Mouse (Mus musculus) layer of hippocampus, adult 11-12 months (tissue): ENCODE measurements at regions not wholly inside any gene's neighbourhood (a gene's known extent, or its start where the extent isn't known, plus 50 kb on each side); places are given as distances from the start of the nearest gene placed in this dataset.

Experiments used
- DNase-seq: peaks from one replicate; pipeline ENCODE4 v3.0.0; 2022; ENCODE audit warnings: low spot score

DNA sequence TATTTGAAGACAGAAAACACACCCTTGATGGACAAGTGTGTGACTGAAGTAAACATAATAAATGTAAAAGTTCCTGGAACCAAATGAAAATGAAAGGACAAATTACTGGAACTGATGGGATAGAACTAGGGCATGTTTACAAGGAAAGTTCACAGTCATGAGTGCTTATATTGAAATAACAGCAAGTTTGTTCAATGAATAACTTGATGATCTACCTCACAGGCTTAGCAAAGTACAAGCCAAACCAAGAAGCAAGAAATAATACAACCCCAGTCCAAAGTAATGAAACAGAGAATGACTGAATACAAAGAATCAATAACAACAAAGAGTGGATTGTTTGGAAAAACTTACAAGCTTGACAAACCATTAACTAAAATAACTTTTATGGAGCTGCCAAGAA lies 56.2 kb downstream of the Gm379 start:
- DNase-seq = no peak

DNA sequence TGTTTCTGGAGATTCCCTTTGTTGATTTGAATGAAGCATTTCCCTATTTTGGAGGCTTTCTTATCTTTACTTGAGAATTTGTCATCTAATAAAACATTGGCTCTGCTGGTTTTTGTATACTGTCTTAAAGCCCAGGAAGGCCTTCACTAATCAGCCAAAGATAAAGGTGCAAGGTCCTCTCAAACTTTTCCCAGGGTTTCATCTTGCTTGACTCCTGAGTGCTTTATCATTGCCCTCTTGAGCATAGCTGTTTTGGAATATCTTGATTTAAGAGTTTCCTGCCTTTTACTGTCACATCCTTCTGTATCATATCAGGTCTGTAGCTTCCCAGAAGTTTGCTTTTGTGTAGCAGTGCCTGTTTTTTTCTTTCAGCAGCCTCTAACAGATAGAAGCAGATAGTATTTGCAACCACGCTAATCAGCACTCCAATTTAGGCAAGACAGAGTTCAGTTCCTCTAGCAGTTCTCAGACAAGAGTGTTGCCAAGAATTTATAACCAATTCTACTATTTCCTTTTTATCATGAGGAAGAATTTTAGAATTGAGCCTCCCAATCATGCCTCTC lies 64.7 kb downstream of the Gm379 start:
- no peak for DNase-seq

DNA sequence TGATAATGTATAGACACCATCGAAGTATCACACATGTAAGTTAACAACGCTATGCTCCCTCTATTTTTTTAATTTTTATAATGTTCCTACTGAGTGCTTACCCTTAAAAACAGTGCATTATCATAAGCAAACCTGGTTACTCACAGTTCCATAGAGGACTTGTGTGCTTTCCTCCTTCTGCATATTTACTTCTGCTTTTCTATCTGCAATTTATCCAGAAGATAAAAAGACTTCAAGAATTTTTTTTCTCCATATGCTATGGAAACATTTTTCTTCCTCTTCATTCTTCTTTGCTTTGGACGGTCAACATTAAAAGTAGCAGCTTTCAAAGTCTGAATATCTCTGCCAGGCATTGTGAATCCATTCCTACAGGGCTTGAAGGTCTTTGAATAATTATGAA lies 102.7 kb downstream of the Gm379 start:
- no peak for DNase-seq

DNA sequence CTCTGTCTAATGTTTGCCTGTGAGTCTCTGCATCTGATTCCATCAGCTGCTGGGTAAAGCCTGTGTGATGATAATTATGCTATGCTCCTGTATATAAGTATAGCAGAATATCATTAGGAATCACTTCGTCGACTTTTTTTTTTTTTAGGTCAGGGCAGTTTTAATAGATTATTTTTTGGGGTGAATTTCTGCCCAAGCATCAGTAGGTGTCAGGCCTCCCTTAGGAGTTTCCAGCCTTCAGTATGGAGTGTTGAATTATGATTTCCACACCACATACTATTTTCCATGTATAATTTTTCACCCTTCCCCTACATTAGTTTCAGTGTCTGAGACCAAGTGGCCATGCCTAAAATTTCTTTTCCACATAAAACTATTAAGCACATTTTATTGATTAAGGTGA lies 121.5 kb downstream of the Gm379 start:
- DNase-seq = no peak

DNA sequence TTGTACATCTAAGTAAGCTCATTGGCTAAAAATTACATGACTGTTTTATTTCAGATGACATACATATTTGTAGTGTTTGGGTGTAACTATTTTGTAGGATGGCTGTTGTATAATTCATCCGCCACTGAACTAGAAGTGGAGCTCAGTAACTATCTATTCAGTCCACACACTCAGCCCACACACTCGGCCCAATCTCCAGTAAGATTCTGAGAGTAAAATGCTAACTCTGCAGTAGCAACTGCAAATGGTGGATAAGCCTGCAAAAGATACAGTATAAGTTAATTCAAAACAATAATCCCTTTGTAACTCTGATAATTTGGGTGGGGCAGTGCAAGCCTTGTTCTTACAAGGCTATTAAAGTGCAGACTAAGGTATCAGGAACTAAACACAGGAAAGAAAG lies 123.3 kb downstream of the Gm379 start:
- DNase-seq = no peak

DNA sequence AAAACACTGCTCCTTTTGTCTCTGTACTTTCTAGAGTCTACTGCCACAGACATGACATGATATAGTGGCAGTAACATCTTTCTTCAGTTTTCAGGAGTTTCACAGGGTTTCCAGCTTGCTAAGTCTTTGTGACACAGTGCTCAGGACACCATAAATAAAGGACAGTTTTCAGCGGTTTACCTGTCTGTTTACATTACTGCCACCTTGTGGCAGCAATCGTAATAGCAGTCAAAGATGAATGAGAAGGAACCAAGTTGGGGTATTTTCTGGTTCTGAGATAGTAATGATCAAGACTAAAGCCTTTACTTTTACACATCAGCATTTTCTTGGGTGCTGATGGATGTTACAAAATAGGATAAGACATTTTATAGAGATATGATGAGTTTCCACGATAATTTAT lies 127.7 kb downstream of the Gm379 start:
- peak; percentile 27 for DNase-seq
